Mouse (Mus musculus): ENCODE data around the gene Rab22a.

- no peak for TF ChIP-seq CTCF (conservative IDR thresholded peaks at IDR 0.05 in 1 of 2, IDR thresholded peaks at IDR 0.05 in 1 of 2; ENCODE audit: low read depth in 2 of 2, low read length in 2 of 2)
- TF ChIP-seq JUN (IDR thresholded peaks at IDR 0.05; ENCODE audit: insufficient read depth, low read depth, low read length): no peak
- no peak for TF ChIP-seq MAZ (IDR thresholded peaks at IDR 0.05; ENCODE audit: low read depth, low read length)
- no peak for TF ChIP-seq EP300 (IDR thresholded peaks at IDR 0.05; ENCODE audit: low read length)
- TF ChIP-seq UBTF (IDR thresholded peaks at IDR 0.05; ENCODE audit: low read depth, low read length): no peak
- TF ChIP-seq HCFC1 (IDR thresholded peaks at IDR 0.05; ENCODE audit: low read depth, low read length): no peak
- no peak for TF ChIP-seq MAFK (IDR thresholded peaks at IDR 0.05; ENCODE audit: insufficient replicate concordance, low read length)
- no peak for TF ChIP-seq BHLHE40 (IDR thresholded peaks at IDR 0.05; ENCODE audit: low read depth, low read length)
- no peak for TF ChIP-seq USF1 (IDR thresholded peaks at IDR 0.05; ENCODE audit: low read depth, low read length)
- no peak for TF ChIP-seq ELF1 (IDR thresholded peaks at IDR 0.05; ENCODE audit: low read depth, low read length)
- TF ChIP-seq POLR2A (IDR thresholded peaks at IDR 0.05; ENCODE audit: low read depth, low read length): no peak
These were observed 1.0 kb upstream of the Rab22a start for GRCm38 (mm10) chr2:173658517-173658916.
